Mouse (Mus musculus) intestine, embryonic 16.5 days (tissue): ENCODE results near the gene Ltbr. TPM values are rescaled to one million over a fixed set of nuclear protein-coding genes. Genes with fewer than 3 reads are reported as not detected.

Experiments used
- ATAC-seq: fragments of 200-750 bp; cut with Nextera tagmentation; 2 replicates; pipeline ENCODE4 v1.8.0; 2017; ENCODE audit warnings: moderate TSS enrichment, moderate library complexity
- H3K27ac ChIP-seq: fragments of 300-500 bp; sonication (generic); 2 replicates; pipeline ENCODE4 v1.5.1; 2014; ENCODE audit warnings: mild to moderate bottlenecking, low read length
- H3K27me3 ChIP-seq: fragments of 300-500 bp; sonication (generic); replicated peaks from 2 replicates; pipeline ENCODE4 v1.6.1; 2014; ENCODE audit warnings: low read length, control low read depth, mixed read lengths; ENCODE audit not compliant: control insufficient read depth, insufficient read depth
- H3K36me3 ChIP-seq: fragments of 300-500 bp; sonication (generic); 2 replicates; pipeline ENCODE4 v1.6.1; 2014; ENCODE audit warnings: low read length, control low read depth; ENCODE audit not compliant: control insufficient read depth, insufficient read depth
- H3K4me1 ChIP-seq: fragments of 300-500 bp; sonication (generic); 2 replicates; pipeline ENCODE4 v1.6.1; 2014; ENCODE audit warnings: low read length, control low read depth, mixed read lengths; ENCODE audit not compliant: control insufficient read depth, insufficient read depth
- H3K4me2 ChIP-seq: fragments of 300-500 bp; sonication (generic); 2 replicates; pipeline ENCODE4 v1.6.1; 2014; ENCODE audit warnings: low read depth, low read length, control low read depth
- H3K4me3 ChIP-seq: fragments of 300-500 bp; sonication (generic); 2 replicates; pipeline ENCODE4 v1.5.1; 2014; ENCODE audit warnings: mild to moderate bottlenecking, low read length
- H3K9ac ChIP-seq: fragments of 300-500 bp; sonication (generic); 2 replicates; pipeline ENCODE4 v1.6.1; 2014; ENCODE audit warnings: low read depth, low read length
- H3K9me3 ChIP-seq: fragments of 300-500 bp; sonication (generic); 2 replicates; pipeline ENCODE4 v1.6.1; 2016; ENCODE audit warnings: low read length, control low read depth; ENCODE audit not compliant: control insufficient read depth
- WGBS: fragments of 180-500 bp; shearing (Covaris S2); extraction: QIAGEN DNeasy Blood & Tissue Kit; methylation state at CpG from one replicate; pipeline ENCODE4 v1.1.7; 2014; 5-methylcytosine and 5-hydroxymethylcytosine counted together
- polyA plus RNA-seq: library from polyadenylated mRNA; unstranded; fragments of >200 nt; fragmentation: Nextera tagmentation; extraction: Ambion mirVana; gene quantifications from 2 replicates; pipeline ENCODE4 v1.2.1, GENCODE M21; 2015

Gene Ltbr
- polyA plus RNA-seq, 1 experiment from 2014 or later, result 106 TPM

- peak overlapping the region; percentile 94 for H3K4me2 ChIP-seq
- H3K36me3 ChIP-seq, result no peaks in the 10 kb centered on the region
- WGBS, result 1% methylated on average over 27 of the region's 27 CpGs
- ATAC-seq, result peak; percentile 75
- H3K4me3 ChIP-seq, result peak overlapping the region; percentile 68
- H3K9me3 ChIP-seq, result no peaks in the 10 kb centered on the region
- peak overlapping the region; percentile 93 for H3K9ac ChIP-seq
- H3K27ac ChIP-seq, result peak overlapping the region; percentile 93
- peaks cover 66% of the 10 kb centered on the region for H3K4me1 ChIP-seq
- H3K27me3 ChIP-seq, result no peaks in the 10 kb centered on the region
Observed at GRCm38 (mm10) chr6:125349575-125350230, 36.0 kb upstream of the Ltbr start.

GRCm38 (mm10) chr6:125348721-125349574, 35.3 kb upstream of the Ltbr start, which contains the start of gene Tnfrsf1a:
Tnfrsf1a (plus strand) TSS chr6:125349362.
- peak within 1 kb of the TSS; percentile 93 for H3K27ac ChIP-seq
- no peaks in the 10 kb centered on the region for H3K27me3 ChIP-seq
- peak within 1 kb of the TSS; percentile 68 for H3K4me3 ChIP-seq
- peak within 1 kb of the TSS; percentile 93 for H3K9ac ChIP-seq
- no peaks in the 10 kb centered on the region for H3K9me3 ChIP-seq
- H3K36me3 ChIP-seq, result no peaks in the 10 kb centered on the region
- peak within 1 kb of the TSS; percentile 94 for H3K4me2 ChIP-seq
- WGBS, result 10% methylated on average over 22 of the region's 22 CpGs
- ATAC-seq, result peak; percentile 6
- H3K4me1 ChIP-seq, result peaks cover 66% of the 10 kb centered on the region

GRCm38 (mm10) chr6:125346029-125346428, 32.3 kb upstream of the Ltbr start:
- WGBS, result 55% methylated on average over 2 of the region's 2 CpGs
- Histone ChIP-seq H3K27me3 (no peaks in the 10 kb centered on the region), H3K4me3 (no peak overlapping the region), H3K9ac (no peak overlapping the region), H3K4me2 (0 out of 2 replicates have a peak overlapping the region, but pooled peaks have one; percentile 6), H3K9me3 (no peaks in the 10 kb centered on the region), H3K27ac (peak overlapping the region; percentile 68), H3K4me1 (peaks cover 54% of the 10 kb centered on the region), H3K36me3 (no peaks in the 10 kb centered on the region)
- peak; percentile 49 for ATAC-seq

- Histone ChIP-seq H3K27ac (peak overlapping the region; percentile 68), H3K4me2 (0 out of 2 replicates have a peak overlapping the region, but pooled peaks have one; percentile 6), H3K4me1 (peaks cover 54% of the 10 kb centered on the region), H3K27me3 (no peaks in the 10 kb centered on the region), H3K9ac (no peak overlapping the region), H3K9me3 (no peaks in the 10 kb centered on the region), H3K4me3 (no peak overlapping the region), H3K36me3 (no peaks in the 10 kb centered on the region)
- 55% methylated on average over 1 of the region's 1 CpGs for WGBS
- peak; percentile 77 for ATAC-seq
Observed at GRCm38 (mm10) chr6:125345625-125346024, 31.9 kb upstream of the Ltbr start.

- Histone ChIP-seq H3K4me1 (peaks cover 58% of the 10 kb centered on the region), H3K27ac (peak overlapping the region; percentile 68), H3K27me3 (no peaks in the 10 kb centered on the region), H3K9me3 (no peaks in the 10 kb centered on the region), H3K36me3 (no peaks in the 10 kb centered on the region), H3K9ac (no peak overlapping the region), H3K4me3 (no peak overlapping the region), H3K4me2 (no peak overlapping the region)
- WGBS, result 46% methylated on average over 4 of the region's 4 CpGs
- no peak for ATAC-seq
Observed at GRCm38 (mm10) chr6:125344866-125345265, 31.2 kb upstream of the Ltbr start.

- H3K27ac ChIP-seq, result peak overlapping the region; percentile 12; the same call in 1 of the 2 replicates
- no peaks in the 10 kb centered on the region for H3K27me3 ChIP-seq
- 20% methylated on average over 8 of the region's 8 CpGs for WGBS
- H3K36me3 ChIP-seq, result no peaks in the 10 kb centered on the region
- no peak for ATAC-seq
- peaks cover 57% of the 10 kb centered on the region for H3K4me1 ChIP-seq
- no peaks in the 10 kb centered on the region for H3K9me3 ChIP-seq
- H3K9ac ChIP-seq, result 0 out of 2 replicates have a peak overlapping the region, but pooled peaks have one; percentile 0
- H3K4me2 ChIP-seq, result no peak overlapping the region
- no peak overlapping the region for H3K4me3 ChIP-seq
Observed at GRCm38 (mm10) chr6:125344084-125344483, 30.4 kb upstream of the Ltbr start.

- Histone ChIP-seq H3K27me3 (no peaks in the 10 kb centered on the region), H3K27ac (peak overlapping the region; percentile 68), H3K9me3 (no peaks in the 10 kb centered on the region), H3K4me3 (no peak overlapping the region), H3K4me2 (peak overlapping the region; percentile 26; the same call in 1 of the 2 replicates), H3K9ac (no peak overlapping the region), H3K36me3 (no peaks in the 10 kb centered on the region), H3K4me1 (peaks cover 49% of the 10 kb centered on the region)
- ATAC-seq, result no peak
- 62% methylated on average over 3 of the region's 3 CpGs for whole genome bisulfite sequencing
Observed at GRCm38 (mm10) chr6:125342198-125342597, 28.5 kb upstream of the Ltbr start.

GRCm38 (mm10) chr6:125340244-125340643, 26.6 kb upstream of the Ltbr start:
- WGBS, result 56% methylated on average over 5 of the region's 5 CpGs
- H3K36me3 ChIP-seq, result no peaks in the 10 kb centered on the region
- no peak for ATAC-seq
- H3K9me3 ChIP-seq, result no peaks in the 10 kb centered on the region
- peaks cover 39% of the 10 kb centered on the region for H3K4me1 ChIP-seq
- no peak overlapping the region for H3K9ac ChIP-seq
- 0 out of 2 replicates have a peak overlapping the region, but pooled peaks have one; percentile 5 for H3K27ac ChIP-seq
- no peaks in the 10 kb centered on the region for H3K27me3 ChIP-seq
- no peak overlapping the region for H3K4me2 ChIP-seq
- no peak overlapping the region for H3K4me3 ChIP-seq
